Mouse (Mus musculus) testis, adult 10 weeks (tissue): ENCODE results near the gene Igfbp6. TPM values are rescaled to one million over a fixed set of nuclear protein-coding genes. Genes with fewer than 3 reads are reported as not detected.

Source experiments
- polyA plus RNA-seq: library from polyadenylated mRNA; stranded (reverse); fragments of 350-450 nt; fragmentation: Illumina TruSeq; extraction: RNeasy Lipid Tissue Mini Kit (QIAGEN cat#74804); gene quantifications from one replicate; pipeline ENCODE4 v1.2.3, GENCODE M21; 2014; ENCODE audit warnings: low read depth, low replicate concordance

Igfbp6 gene
- polyA plus RNA-seq, result 0.57 TPM

DNA sequence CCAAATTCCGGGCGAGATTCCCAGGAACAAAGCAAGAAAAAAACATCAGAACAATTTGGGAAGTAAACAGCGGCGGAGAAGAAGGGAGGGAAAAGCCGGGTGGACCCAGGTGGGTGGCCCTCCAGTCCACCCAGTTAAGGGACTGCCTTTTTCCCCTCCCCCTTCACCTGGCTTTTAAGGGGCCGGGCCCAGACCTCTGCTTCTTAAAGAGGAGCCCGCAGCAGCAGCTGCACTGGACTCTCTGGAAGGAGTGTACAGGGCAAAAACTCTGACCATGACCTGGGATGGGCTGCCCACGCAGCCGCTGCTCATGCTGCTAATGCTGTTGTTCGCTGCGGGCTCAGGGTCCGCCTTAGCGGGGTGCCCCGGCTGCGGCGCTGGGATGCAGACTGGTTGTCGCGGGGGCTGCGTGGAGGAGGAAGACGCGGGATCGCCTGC is at the start of gene Igfbp6:
Gene Igfbp6 (plus strand): TSS at position 89 of the 438 bp plus-strand sequence.

DNA sequence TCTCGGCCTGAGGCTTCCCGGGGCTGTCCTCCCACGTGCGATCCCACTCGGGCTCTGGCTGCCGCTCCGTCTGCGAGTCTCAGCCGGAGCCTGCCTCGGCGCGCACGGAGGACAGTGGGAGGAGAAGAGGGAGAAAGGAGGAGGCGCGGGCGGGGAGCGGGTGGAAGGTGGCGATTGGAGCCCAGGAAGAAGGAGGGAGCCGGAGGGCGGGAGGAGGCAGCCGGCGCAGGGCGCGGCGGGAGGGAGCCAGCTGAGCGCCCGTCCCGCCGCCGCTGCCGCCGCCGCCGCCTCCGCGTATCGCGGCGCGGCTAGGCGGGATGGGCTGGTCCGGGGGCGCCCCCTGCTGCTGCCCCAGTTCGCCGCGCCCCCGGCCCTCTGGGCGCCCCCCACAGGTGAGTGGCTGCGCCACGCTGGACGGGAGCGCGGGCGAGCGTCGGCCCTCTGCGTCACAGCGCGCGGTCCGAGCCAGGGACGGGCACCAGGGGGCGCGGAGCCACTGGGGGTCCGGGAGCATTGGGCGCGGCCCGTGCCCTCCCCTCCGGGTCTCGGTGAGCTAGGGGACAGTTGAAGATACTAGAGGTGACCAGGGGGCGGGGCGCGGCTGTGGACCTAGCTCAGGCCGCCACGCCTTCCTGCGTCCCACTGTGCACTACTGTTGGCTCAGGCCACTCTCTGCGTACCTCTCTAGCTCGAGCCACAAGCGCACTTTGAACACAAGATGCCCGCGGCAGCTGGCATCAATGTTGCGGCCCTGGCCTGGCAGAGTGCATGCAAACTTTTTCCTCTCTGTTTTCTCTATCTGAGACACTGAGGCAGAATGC is 43.8 kb upstream of the Igfbp6 start, which contains the start of gene Tns2:
Gene Tns2 (plus strand): TSS at position 253 of the 821 bp plus-strand sequence.

DNA sequence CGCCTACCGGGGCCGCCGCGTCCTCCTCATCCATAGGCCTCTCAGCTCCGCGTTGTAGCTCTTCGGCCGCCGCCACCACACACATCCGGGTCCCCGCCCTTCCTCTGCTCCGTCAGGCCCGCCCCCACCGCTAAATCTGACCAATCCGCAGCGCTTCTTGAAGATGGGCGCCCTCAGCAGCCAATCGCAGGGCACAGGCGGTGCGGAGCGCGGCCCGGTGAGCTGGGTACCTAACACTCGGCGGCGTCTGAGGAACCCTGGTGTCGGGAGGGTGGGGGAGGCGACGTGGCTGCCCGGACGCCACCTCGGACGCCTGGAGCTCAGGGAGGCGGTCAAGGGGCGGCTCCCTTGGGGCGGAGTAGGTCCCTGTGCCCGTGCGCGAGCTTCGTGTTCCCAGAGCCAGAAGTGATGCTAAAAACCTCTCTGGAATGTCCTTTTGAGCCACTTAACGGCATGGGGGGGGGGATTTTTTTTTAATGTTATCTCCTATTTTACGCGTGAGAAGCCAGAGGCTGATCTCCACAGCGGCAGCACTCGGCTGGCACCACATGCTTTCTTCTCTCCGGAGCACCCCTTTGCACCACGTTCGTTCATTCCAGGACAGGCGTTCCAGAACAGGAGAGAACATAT is 7.9 kb upstream of the Igfbp6 start, which contains the start of gene Spryd3:
Gene Spryd3 (minus strand): TSS at position 106 of the 630 bp plus-strand sequence.

DNA sequence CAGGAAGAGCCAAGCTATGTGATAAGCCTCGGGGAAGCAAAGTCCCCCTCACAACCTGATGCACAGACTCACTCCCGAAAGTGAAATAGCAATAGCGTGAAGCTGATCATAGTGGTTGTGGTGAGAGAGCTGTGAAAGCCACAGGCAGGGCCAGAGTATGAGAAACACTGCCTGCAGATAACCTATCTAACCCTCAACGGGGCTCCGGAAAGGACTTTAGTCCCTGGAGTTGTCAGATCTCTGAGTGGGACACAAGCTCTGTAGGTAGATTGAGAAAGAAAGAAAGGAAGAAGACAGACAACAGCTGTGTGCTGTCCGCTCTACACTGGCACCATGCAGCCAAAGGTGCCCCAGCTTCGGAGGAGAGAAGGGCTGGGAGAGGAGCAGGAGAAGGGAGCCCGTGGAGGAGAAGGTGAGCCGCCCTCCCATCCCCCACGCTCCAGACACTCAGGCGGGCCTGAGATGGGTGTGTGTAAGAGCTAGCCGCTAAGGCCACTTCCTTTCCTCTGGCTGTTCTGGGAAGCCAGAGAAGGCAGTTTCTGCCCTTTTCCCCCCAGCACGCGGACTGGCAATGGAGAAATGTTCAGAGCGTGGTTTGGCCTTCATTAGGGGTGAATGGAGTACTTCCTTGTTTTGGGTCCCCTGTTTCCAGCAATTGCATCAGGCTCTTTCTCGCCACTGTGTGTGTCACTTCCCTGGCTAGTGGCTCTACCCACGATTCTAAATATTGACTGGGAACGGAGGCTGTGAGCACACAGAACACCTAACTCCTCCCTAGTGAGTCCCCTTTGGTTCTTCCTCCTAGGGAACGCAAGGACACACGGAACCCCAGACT is 6.4 kb downstream of the Igfbp6 start, which contains the start of gene Soat2:
Gene Soat2 (plus strand): TSS at position 226 of the 835 bp plus-strand sequence.

Other genes with a start within 250 kb of the Igfbp6 start
- not detected for gene Krt4, start 219.6 kb upstream of the Igfbp6 start, polyA plus RNA-seq
- not detected for gene Krt79, start 204.0 kb upstream of the Igfbp6 start, polyA plus RNA-seq
- gene Krt78, start 190.1 kb upstream of the Igfbp6 start, polyA plus RNA-seq, result not detected
- 0.46 TPM for gene Krt8, start 139.9 kb upstream of the Igfbp6 start, polyA plus RNA-seq
- not detected for gene Krt18, start 116.2 kb upstream of the Igfbp6 start, polyA plus RNA-seq
- 54.3 TPM for gene Eif4b, start 70.6 kb upstream of the Igfbp6 start, polyA plus RNA-seq
- gene Tns2, start 43.9 kb upstream of the Igfbp6 start, polyA plus RNA-seq, result 3.6 TPM
- gene Spryd3, start 8.1 kb upstream of the Igfbp6 start, polyA plus RNA-seq, result 0.81 TPM
- gene Soat2, start 6.2 kb downstream of the Igfbp6 start, polyA plus RNA-seq, result not detected
- gene Zfp740, start 58.9 kb downstream of the Igfbp6 start, polyA plus RNA-seq, result 10.3 TPM
- 5.8 TPM for gene Csad, start 60.4 kb downstream of the Igfbp6 start, polyA plus RNA-seq
- gene Itgb7, start 87.6 kb downstream of the Igfbp6 start, polyA plus RNA-seq, result not detected
- 1.2 TPM for gene Rarg, start 113.2 kb downstream of the Igfbp6 start, polyA plus RNA-seq
- gene Gm9918, start 126.2 kb downstream of the Igfbp6 start, polyA plus RNA-seq, result not detected
- gene Mfsd5, start 135.1 kb downstream of the Igfbp6 start, polyA plus RNA-seq, result 0.20 TPM
- gene Espl1, start 151.9 kb downstream of the Igfbp6 start, polyA plus RNA-seq, result 5.2 TPM
- 178 TPM for gene Pfdn5, start 181.8 kb downstream of the Igfbp6 start, polyA plus RNA-seq
- gene Myg1, start 187.3 kb downstream of the Igfbp6 start, polyA plus RNA-seq, result 8.8 TPM
- 10.5 TPM for gene Aaas, start 206.4 kb downstream of the Igfbp6 start, polyA plus RNA-seq
- gene Sp7, start 222.8 kb downstream of the Igfbp6 start, polyA plus RNA-seq, result 0.06 TPM